Mouse (Mus musculus): ENCODE data around the gene Map2k2.

Map2k2 gene

GRCm38 (mm10) chr10:81106113-81106721 lies 502 bp downstream of the Map2k2 start:
- peak; percentile 84 for DNase-seq (ENCODE audit: low spot score)

- no peak for DNase-seq (ENCODE audit: low spot score)
Measured at GRCm38 (mm10) chr10:81112946-81113345, 7.2 kb downstream of the Map2k2 start.

GRCm38 (mm10) chr10:81119625-81120024 lies 13.9 kb downstream of the Map2k2 start:
- no peak for DNase-seq (ENCODE audit: low spot score)

GRCm38 (mm10) chr10:81120650-81121049 lies 14.9 kb downstream of the Map2k2 start:
- no peak for DNase-seq (ENCODE audit: low spot score)

GRCm38 (mm10) chr10:81122889-81123288 lies 17.2 kb downstream of the Map2k2 start:
- DNase-seq (ENCODE audit: low spot score): no peak

GRCm38 (mm10) chr10:81123500-81123899 lies 17.8 kb downstream of the Map2k2 start:
- DNase-seq (ENCODE audit: low spot score): no peak

- no peak for DNase-seq (ENCODE audit: low spot score)
Measured at GRCm38 (mm10) chr10:81134181-81134587, 28.5 kb downstream of the Map2k2 start.

- no peak for DNase-seq (ENCODE audit: low spot score)
Measured at GRCm38 (mm10) chr10:81134966-81135681, 29.4 kb downstream of the Map2k2 start, which contains the start of gene Zbtb7a. Gene Zbtb7a (plus strand): TSS chr10:81135220.

- peak; percentile 57 for DNase-seq (ENCODE audit: low spot score)
Measured at GRCm38 (mm10) chr10:81135831-81136705, 30.4 kb downstream of the Map2k2 start.

GRCm38 (mm10) chr10:81136706-81137231 lies 31.1 kb downstream of the Map2k2 start:
- DNase-seq (ENCODE audit: low spot score): peak; percentile 82

- DNase-seq (ENCODE audit: low spot score): peak; percentile 97
Measured at GRCm38 (mm10) chr10:81137252-81138130, 31.8 kb downstream of the Map2k2 start.

- DNase-seq (ENCODE audit: low spot score): peak; percentile 38
Measured at GRCm38 (mm10) chr10:81138131-81138782, 32.5 kb downstream of the Map2k2 start.

GRCm38 (mm10) chr10:81138821-81139528 lies 33.3 kb downstream of the Map2k2 start:
- DNase-seq (ENCODE audit: low spot score): no peak

GRCm38 (mm10) chr10:81139529-81139846 lies 33.8 kb downstream of the Map2k2 start:
- DNase-seq (ENCODE audit: low spot score): no peak

- no peak for DNase-seq (ENCODE audit: low spot score)
Measured at GRCm38 (mm10) chr10:81140005-81140404, 34.3 kb downstream of the Map2k2 start.

GRCm38 (mm10) chr10:81140717-81141454 lies 35.2 kb downstream of the Map2k2 start:
- no peak for DNase-seq (ENCODE audit: low spot score)

GRCm38 (mm10) chr10:81141455-81142210 lies 35.9 kb downstream of the Map2k2 start:
- no peak for DNase-seq (ENCODE audit: low spot score)

GRCm38 (mm10) chr10:81142551-81142981 lies 36.9 kb downstream of the Map2k2 start:
- DNase-seq (ENCODE audit: low spot score): no peak

GRCm38 (mm10) chr10:81143157-81143633 lies 37.5 kb downstream of the Map2k2 start:
- DNase-seq (ENCODE audit: low spot score): no peak

Data from adipocyte (in vitro differentiated cells).